Mouse (Mus musculus): Measurements from ENCODE around the gene Tpm3. TPM values are rescaled to one million over a fixed set of nuclear protein-coding genes. Genes with fewer than 3 reads are reported as not detected.

Gene Tpm3
- polyA plus RNA-seq, 1 experiment: 11.8 TPM

DNA sequence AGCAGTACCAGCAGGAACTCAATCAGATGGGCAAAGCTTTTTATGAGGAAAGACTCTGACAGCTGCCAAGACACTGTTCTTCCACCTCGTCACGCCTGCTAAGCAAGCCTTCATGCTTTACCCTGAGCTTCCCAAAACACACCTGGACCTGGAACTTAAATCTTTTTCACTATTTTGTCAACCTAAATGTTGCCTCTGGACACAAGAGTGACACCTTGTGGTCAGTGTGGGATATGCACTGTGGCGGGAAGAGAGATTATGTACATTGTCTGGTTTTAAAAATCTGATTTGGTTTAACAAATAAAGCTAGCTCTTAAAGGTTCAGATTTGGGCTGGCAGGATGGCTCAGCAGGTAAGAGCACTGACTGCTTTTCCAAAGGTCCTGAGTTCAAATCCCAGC, 6.9 kb upstream of the Tpm3 start:
- peaks cover 2% of the 10 kb centered on the region; the same call in 1 of the 2 replicates for H3K4me1 ChIP-seq (ENCODE audit: control insufficient read depth)
- H3K36me3 ChIP-seq (ENCODE audit: control insufficient read depth): peaks cover 44% of the 10 kb centered on the region
- H3K4me3 ChIP-seq (replicated peaks): no peak overlapping the region
- no peaks in the 10 kb centered on the region for H3K27me3 ChIP-seq (ENCODE audit: control insufficient read depth)
- TF ChIP-seq TAL1 (IDR thresholded peaks at IDR 0.05; ENCODE audit: low read length) (no peak), GATA1 (IDR thresholded peaks at IDR 0.05; ENCODE audit: low read length) (no peak)
- H3K9me3 ChIP-seq (ENCODE audit: control insufficient read depth, low read length): no peaks in the 10 kb centered on the region

DNA sequence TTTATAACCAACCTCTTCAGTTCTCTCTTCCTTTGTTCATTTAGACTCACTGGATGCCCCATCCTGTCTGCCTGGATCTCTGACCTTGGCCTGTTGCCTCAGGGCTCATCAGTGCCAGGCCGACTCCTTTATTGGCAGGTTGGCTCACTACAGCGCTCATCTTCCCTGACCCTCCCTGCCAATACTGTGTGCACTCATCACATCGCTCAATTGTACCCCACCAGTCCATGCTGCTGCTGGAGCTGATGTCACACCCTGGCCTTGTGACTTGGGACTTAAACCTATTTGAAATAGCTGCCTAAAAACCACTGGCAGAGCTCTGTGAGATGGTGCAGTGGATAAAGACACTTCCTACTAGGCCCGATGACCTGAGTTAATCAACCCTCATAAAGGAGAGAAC, 4.6 kb upstream of the Tpm3 start:
- Histone ChIP-seq H3K4me3 (replicated peaks) (no peak overlapping the region), H3K4me1 (ENCODE audit: control insufficient read depth) (peaks cover 2% of the 10 kb centered on the region; the same call in 1 of the 2 replicates), H3K27me3 (ENCODE audit: control insufficient read depth) (no peaks in the 10 kb centered on the region), H3K36me3 (ENCODE audit: control insufficient read depth) (peaks cover 22% of the 10 kb centered on the region), H3K9me3 (ENCODE audit: control insufficient read depth, low read length) (no peaks in the 10 kb centered on the region)
- no peak for TF ChIP-seq GATA1 (IDR thresholded peaks at IDR 0.05; ENCODE audit: low read length)

DNA sequence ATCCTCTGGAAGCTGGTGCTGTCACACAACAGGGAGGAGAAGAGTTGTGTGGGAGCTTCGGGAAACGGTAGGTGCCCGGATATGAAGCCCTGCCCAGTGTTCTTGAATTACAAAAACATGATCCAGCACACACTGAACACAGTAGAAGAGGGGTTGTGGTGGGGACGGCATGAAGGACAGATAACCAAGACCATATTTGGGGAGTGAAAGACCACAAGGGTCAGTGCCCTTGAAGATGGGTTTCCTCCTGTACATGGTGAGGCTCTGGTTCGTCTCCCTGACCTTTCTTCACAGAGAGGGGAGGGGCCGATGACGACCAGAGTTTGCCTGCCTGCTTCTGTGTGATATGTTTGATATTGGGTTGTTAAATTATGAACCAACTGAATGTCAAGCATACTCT, 2.8 kb upstream of the Tpm3 start:
- H3K27me3 ChIP-seq (ENCODE audit: control insufficient read depth): peaks cover 5% of the 10 kb centered on the region; the same call in 1 of the 2 replicates
- no peaks in the 10 kb centered on the region for H3K9me3 ChIP-seq (ENCODE audit: control insufficient read depth, low read length)
- H3K4me1 ChIP-seq (ENCODE audit: control insufficient read depth): peaks cover 2% of the 10 kb centered on the region; the same call in 1 of the 2 replicates
- no peak for TF ChIP-seq GATA1 (IDR thresholded peaks at IDR 0.05; ENCODE audit: low read length)
- no peak for TF ChIP-seq TAL1 (IDR thresholded peaks at IDR 0.05; ENCODE audit: low read length)
- peaks cover 12% of the 10 kb centered on the region for H3K36me3 ChIP-seq (ENCODE audit: control insufficient read depth)
- no peak overlapping the region for H3K4me3 ChIP-seq (replicated peaks)

DNA sequence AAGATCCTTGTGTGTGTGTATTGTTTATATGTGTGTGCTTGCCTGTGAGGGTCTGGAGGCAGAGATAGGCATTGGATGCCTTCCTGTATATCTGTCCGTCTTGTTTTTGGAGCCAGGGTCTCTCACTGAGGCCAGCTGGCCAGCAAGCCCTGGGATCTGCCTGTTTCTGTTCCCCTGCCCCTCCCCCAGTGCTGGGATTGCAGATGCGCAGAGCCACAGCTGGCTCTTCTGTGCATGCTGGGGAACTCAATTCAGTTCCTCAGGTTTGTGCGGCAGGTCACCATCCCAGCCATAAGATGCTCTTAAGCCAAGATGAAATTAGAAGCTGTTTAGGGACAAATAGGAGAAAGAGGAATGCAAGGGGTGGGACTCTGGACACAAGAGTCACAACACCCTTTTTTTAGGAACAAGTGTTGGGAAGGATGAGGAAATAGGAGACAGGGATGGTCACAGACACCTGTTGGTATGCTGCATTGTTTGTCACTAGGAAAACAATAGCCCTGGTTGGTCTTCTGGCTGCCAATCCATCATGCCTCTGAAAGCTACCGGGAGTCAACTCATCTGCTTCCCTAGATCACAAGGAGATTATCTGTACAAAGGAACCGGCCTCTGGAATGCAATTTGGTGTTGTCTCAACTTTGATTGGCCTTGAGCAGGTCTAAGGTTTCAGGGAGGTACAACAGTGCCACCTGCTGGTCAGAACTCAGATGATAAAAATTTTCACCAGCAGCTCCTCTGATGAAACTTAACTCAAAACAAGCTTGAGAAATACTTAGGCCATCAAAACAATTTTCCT, 4.7 kb downstream of the Tpm3 start:
- H3K27me3 ChIP-seq (ENCODE audit: control insufficient read depth): peaks cover 9% of the 10 kb centered on the region; the same call in 1 of the 2 replicates
- no peak overlapping the region for H3K4me3 ChIP-seq (replicated peaks)
- H3K4me1 ChIP-seq (ENCODE audit: control insufficient read depth): peaks cover 42% of the 10 kb centered on the region
- TF ChIP-seq GATA1 (IDR thresholded peaks at IDR 0.05; ENCODE audit: low read length): no peak
- TF ChIP-seq TAL1 (IDR thresholded peaks at IDR 0.05; ENCODE audit: low read length): no peak
- peaks cover 4% of the 10 kb centered on the region for H3K36me3 ChIP-seq (ENCODE audit: control insufficient read depth)
- no peaks in the 10 kb centered on the region for H3K9me3 ChIP-seq (ENCODE audit: control insufficient read depth, low read length)

DNA sequence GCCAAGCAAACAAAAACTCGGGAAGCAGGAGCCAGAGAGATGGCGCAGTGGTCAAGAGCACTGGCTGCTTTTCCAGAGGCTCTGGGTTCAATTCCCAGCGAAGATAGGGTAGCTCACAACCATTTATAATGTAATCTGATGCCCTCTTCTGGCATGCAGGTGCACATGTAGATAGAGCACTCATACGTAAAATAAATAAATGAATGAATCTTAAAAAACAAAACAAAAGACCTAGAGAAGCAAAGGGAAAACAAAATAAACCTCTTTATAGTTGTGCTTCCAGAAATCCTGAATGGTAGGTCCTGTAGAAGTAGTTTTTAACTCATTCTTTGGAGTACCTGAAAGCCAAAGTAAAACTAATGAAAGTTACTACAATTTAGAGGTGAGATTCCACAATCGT, 5.8 kb downstream of the Tpm3 start:
- H3K9me3 ChIP-seq (ENCODE audit: control insufficient read depth, low read length): no peaks in the 10 kb centered on the region
- peaks cover 50% of the 10 kb centered on the region for H3K4me1 ChIP-seq (ENCODE audit: control insufficient read depth)
- no peak for TF ChIP-seq TAL1 (IDR thresholded peaks at IDR 0.05; ENCODE audit: low read length)
- TF ChIP-seq GATA1 (IDR thresholded peaks at IDR 0.05; ENCODE audit: low read length): no peak
- H3K4me3 ChIP-seq (replicated peaks): no peak overlapping the region
- peaks cover 9% of the 10 kb centered on the region; the same call in 1 of the 2 replicates for H3K27me3 ChIP-seq (ENCODE audit: control insufficient read depth)
- H3K36me3 ChIP-seq (ENCODE audit: control insufficient read depth): peaks cover 11% of the 10 kb centered on the region

DNA sequence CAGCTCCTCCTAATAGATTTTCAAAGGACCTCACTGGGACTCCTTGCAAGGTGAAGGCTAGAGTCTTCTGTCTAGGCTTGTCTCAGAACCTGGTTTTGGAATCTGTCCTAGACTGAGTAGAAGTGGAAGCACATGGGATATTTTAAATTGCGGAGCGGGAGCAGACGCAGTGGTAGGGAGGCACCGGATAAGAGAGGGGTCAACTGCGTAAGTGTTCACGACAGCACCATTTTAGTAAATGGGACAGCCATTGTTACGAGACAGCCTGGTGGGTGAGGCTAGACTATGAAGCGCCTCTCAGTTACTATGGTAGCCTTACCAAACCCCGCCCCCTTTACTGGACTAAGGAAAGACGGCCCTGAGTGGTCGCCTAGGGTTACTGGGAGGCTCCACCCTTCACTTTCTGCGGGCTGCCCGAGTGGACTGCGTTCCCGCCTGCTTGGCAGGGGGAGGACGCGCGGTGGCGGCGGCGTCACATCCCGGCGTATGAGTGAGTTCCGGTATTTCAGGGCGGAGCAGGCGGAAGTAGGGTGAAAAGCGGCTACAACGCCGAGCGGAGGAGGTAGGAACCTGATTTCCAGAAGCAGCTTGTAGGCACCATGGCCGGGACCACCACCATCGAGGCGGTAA, 6.8 kb downstream of the Tpm3 start:
- peaks cover 61% of the 10 kb centered on the region for H3K4me1 ChIP-seq (ENCODE audit: control insufficient read depth)

DNA sequence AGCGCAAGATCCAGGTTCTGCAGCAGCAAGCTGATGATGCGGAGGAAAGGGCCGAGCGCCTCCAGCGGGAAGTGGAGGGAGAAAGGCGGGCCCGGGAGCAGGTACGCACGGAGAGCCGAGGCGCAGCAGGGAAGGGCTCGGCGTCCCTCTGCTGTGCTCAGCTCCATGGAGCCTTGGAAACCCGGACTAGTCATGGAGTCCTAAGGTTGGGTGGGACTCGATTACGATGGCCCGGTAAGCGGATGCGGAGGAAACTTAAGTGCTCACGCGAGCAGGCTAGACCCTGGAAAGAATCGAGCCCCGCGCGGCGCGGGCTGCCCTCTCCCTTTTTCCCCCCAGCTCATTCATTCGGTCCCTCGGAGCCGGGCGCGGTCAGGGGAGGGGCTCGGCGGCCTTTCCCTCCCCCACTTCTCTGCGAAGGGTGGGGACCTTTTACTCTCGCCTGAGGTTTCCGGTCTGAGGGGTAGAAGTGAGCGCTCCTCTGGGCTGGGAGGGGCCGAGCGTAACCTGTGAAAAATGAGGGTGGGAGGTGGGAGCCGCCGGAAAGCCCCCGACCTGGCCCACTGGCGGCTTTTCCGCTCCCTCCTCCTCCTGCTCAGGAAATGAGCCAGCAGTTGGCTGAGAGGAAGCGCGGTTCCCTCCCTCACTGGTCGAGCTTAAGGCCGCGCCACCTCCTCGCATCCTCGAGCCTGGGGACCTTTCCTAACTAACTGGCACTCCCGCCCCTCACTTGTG, 7.5 kb downstream of the Tpm3 start:
- Histone ChIP-seq H3K9me3 (ENCODE audit: control insufficient read depth, low read length) (no peaks in the 10 kb centered on the region), H3K4me3 (replicated peaks) (peak overlapping the region; percentile 100), H3K4me1 (ENCODE audit: control insufficient read depth) (peaks cover 67% of the 10 kb centered on the region), H3K36me3 (ENCODE audit: control insufficient read depth) (peaks cover 17% of the 10 kb centered on the region), H3K27me3 (ENCODE audit: control insufficient read depth) (0 out of 2 replicates have a peak, but pooled peaks cover 3% of the 10 kb centered on the region)
- TF ChIP-seq TAL1 (IDR thresholded peaks at IDR 0.05; ENCODE audit: low read length) (no peak), GATA1 (IDR thresholded peaks at IDR 0.05; ENCODE audit: low read length) (no peak)

More for the DNA sequence above, 6.8 kb downstream of the Tpm3 start:
- H3K9me3 ChIP-seq (ENCODE audit: control insufficient read depth, low read length): no peaks in the 10 kb centered on the region
- TF ChIP-seq TAL1 (IDR thresholded peaks at IDR 0.05; ENCODE audit: low read length) (no peak), GATA1 (IDR thresholded peaks at IDR 0.05; ENCODE audit: low read length) (no peak)
- peak overlapping the region; percentile 100 for H3K4me3 ChIP-seq (replicated peaks)
- peaks cover 12% of the 10 kb centered on the region for H3K36me3 ChIP-seq (ENCODE audit: control insufficient read depth)
- 0 out of 2 replicates have a peak, but pooled peaks cover 3% of the 10 kb centered on the region for H3K27me3 ChIP-seq (ENCODE audit: control insufficient read depth)

DNA sequence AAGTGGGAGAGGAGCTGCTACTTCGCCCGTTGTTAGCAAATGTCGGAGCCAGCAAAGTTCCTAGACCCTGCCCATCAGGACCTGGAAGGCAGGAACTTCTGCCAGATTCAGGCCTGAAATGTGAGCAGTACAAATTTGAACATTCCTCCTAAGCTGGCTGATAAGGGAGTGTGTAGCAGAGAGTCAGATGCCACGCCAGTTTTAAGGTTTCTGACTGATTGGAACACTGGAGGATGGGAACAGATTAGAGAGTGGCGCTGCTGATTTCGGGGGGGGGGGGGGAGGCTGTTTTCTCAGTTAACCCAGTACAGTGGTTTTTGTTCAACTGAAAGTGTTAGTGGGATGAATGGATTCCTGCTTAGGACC, 8.0 kb downstream of the Tpm3 start:
- Histone ChIP-seq H3K4me1 (ENCODE audit: control insufficient read depth) (peaks cover 72% of the 10 kb centered on the region), H3K4me3 (replicated peaks) (peak overlapping the region; percentile 100), H3K27me3 (ENCODE audit: control insufficient read depth) (0 out of 2 replicates have a peak, but pooled peaks cover 3% of the 10 kb centered on the region), H3K9me3 (ENCODE audit: control insufficient read depth, low read length) (no peaks in the 10 kb centered on the region), H3K36me3 (ENCODE audit: control insufficient read depth) (peaks cover 21% of the 10 kb centered on the region)
- TF ChIP-seq GATA1 (IDR thresholded peaks at IDR 0.05; ENCODE audit: low read length) (no peak; the same call in 1 of the 2 replicates), TAL1 (IDR thresholded peaks at IDR 0.05; ENCODE audit: low read length) (no peak)
